Mouse (Mus musculus) ES-CJ7 (cell line): ENCODE results near the gene Gm17387.

Experiments used
- DNase-seq: peaks from one replicate; pipeline ENCODE4 v3.0.0; 2011; ENCODE audit warnings: low read depth, low spot score

The Gm17387 gene

GRCm38 (mm10) chr7:141047581-141048225 lies 18.8 kb downstream of the Gm17387 start:
- DNase-seq, result peak; percentile 95

GRCm38 (mm10) chr7:141048226-141049218 lies 19.6 kb downstream of the Gm17387 start:
- peak; percentile 96 for DNase-seq

- DNase-seq, result no peak
Measured at GRCm38 (mm10) chr7:141049326-141049725, 20.4 kb downstream of the Gm17387 start.

GRCm38 (mm10) chr7:141051060-141051685 lies 22.2 kb downstream of the Gm17387 start:
- peak; percentile 95 for DNase-seq

GRCm38 (mm10) chr7:141052016-141052415 lies 23.1 kb downstream of the Gm17387 start:
- DNase-seq, result no peak

GRCm38 (mm10) chr7:141052421-141052820 lies 23.5 kb downstream of the Gm17387 start:
- no peak for DNase-seq

- peak; percentile 63 for DNase-seq
Measured at GRCm38 (mm10) chr7:141055785-141056184, 26.9 kb downstream of the Gm17387 start.

- peak; percentile 76 for DNase-seq
Measured at GRCm38 (mm10) chr7:141056976-141057375, 28.0 kb downstream of the Gm17387 start.

- no peak for DNase-seq
Measured at GRCm38 (mm10) chr7:141057541-141057940, 28.6 kb downstream of the Gm17387 start.

GRCm38 (mm10) chr7:141058601-141059341 lies 29.8 kb downstream of the Gm17387 start:
- DNase-seq, result no peak

GRCm38 (mm10) chr7:141059929-141060328 lies 31.0 kb downstream of the Gm17387 start:
- no peak for DNase-seq

- DNase-seq, result peak; percentile 79
Measured at GRCm38 (mm10) chr7:141060426-141061242, 31.7 kb downstream of the Gm17387 start, which contains the start of gene B4galnt4. Gene B4galnt4, plus strand, starts transcription at chr7:141061104.

- no peak for DNase-seq
Measured at GRCm38 (mm10) chr7:141061269-141061692, 32.4 kb downstream of the Gm17387 start.

- DNase-seq, result no peak
Measured at GRCm38 (mm10) chr7:141062525-141062924, 33.6 kb downstream of the Gm17387 start.

- DNase-seq, result no peak
Measured at GRCm38 (mm10) chr7:141063353-141063752, 34.4 kb downstream of the Gm17387 start.

- peak; percentile 65 for DNase-seq
Measured at GRCm38 (mm10) chr7:141064175-141064574, 35.2 kb downstream of the Gm17387 start.

GRCm38 (mm10) chr7:141064576-141064975 lies 35.6 kb downstream of the Gm17387 start:
- DNase-seq, result no peak

GRCm38 (mm10) chr7:141068351-141068750 lies 39.4 kb downstream of the Gm17387 start:
- no peak for DNase-seq

GRCm38 (mm10) chr7:141070058-141070862 lies 41.3 kb downstream of the Gm17387 start:
- peak; percentile 94 for DNase-seq
